Mouse (Mus musculus) gastrocnemius, adult 18-20 months (tissue): ENCODE data around the gene Gnmt. TPM values are rescaled to one million over a fixed set of nuclear protein-coding genes. Genes with fewer than 3 reads are reported as not detected.
"Not testable (repeated sequence)": the region's sequence is repeated elsewhere in the genome, so short reads cannot be mapped to it uniquely, and the experiment has no call there.

Experiments
- DNase-seq: peaks from one replicate; pipeline ENCODE4 v3.0.0; 2021; ENCODE audit warnings: low spot score
- long read RNA-seq, 2 experiments: library from polyadenylated mRNA; stranded (forward); transcript quantifications; one replicate each; pipeline ENCODE4 v2.0.0; 2021
- total RNA-seq, 2 experiments: library from RNA; stranded (reverse); gene quantifications; 2 replicates each; pipeline ENCODE4 v1.2.3; 2021

Gene Gnmt
- total RNA-seq, result 1 to 10 TPM; 2.2 to 3.4 TPM
- long read RNA-seq, experiment 1, result 0 reads
- long read RNA-seq, experiment 2, partial matches to known transcripts, result 0 of 2 reads
- long read RNA-seq, experiment 2, other reads (novel, unspliced or antisense), result 0 of 2 reads

DNA sequence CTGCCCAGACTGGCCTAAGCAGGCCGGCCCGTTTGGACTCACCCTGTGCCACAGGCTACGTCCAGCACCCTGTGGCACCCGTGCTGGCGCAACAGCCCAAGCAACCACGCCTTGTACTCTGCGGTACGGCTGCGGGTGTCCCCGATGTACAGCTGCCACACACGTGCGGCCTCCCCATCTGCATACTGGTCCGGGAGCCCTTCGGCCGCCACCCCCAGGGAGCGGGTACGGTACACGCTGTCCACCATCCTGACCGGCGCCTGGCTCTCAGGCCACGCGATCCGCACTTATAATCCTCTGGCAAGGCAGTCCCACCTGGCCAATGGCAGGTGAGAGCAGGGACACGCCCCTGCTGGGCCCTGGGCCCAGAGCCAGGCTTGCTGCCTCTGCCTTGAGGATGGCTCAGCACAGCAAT is at the start of gene Gnmt:
Gene Gnmt (minus strand): TSS at position 265 of the 415 bp plus-strand sequence.
- no peak for DNase-seq

DNA sequence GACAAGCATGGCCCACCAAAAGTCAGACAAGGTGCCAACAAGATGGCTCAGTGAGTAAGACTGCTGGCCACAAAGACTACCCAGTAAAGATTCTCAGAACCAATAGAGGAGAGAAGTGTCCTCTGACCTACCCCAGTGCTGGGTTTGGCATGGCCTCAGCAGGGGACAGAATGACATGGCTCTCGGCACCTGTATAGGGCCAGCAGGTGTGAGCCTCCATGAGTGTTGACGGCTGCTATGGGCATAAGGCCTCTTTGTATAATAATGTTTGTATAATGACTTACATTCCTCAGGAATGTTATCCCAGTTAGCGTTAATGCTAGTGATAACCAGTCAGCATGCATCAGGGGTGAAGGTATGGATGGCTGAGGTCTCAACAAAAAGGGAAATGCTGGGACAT is 47.1 kb upstream of the Gnmt start:
- no peak for DNase-seq

DNA sequence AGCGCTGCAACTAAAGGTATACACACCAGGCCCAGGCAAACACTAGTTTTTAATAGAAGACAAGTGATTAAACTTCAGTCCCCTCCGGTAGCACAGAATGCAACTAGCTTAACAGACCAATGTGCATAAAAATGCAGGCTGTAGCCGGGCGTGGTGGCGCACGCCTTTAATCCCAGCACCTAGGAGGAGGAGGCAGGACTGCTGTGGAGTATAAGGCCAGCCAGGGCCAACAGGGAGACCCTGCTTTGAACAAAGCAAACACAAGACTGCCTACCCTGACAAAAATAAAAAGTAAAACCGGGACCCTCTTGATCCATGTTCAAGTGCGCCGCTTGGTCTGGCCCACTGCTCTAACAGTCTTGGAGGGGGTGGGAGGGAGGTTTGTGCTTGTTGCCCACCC is 46.1 kb upstream of the Gnmt start:
- DNase-seq, result no peak

DNA sequence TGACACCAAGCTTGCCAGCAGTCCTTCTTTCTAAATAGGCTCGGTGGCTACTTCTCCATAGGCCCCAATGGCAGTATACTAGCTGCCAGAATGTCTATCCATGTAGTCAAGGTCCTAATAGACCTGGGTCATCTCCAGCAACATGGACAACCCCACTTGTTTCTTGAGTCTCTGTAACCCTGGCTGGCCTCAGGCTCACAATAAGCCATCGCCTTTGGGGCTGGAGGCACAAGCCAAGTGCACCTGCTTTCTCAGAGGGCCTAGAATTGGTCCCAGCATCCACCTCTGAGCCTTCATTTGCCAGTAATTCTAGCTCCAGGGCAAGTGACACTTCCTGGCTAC is 45.1 kb upstream of the Gnmt start:
- no peak for DNase-seq

DNA sequence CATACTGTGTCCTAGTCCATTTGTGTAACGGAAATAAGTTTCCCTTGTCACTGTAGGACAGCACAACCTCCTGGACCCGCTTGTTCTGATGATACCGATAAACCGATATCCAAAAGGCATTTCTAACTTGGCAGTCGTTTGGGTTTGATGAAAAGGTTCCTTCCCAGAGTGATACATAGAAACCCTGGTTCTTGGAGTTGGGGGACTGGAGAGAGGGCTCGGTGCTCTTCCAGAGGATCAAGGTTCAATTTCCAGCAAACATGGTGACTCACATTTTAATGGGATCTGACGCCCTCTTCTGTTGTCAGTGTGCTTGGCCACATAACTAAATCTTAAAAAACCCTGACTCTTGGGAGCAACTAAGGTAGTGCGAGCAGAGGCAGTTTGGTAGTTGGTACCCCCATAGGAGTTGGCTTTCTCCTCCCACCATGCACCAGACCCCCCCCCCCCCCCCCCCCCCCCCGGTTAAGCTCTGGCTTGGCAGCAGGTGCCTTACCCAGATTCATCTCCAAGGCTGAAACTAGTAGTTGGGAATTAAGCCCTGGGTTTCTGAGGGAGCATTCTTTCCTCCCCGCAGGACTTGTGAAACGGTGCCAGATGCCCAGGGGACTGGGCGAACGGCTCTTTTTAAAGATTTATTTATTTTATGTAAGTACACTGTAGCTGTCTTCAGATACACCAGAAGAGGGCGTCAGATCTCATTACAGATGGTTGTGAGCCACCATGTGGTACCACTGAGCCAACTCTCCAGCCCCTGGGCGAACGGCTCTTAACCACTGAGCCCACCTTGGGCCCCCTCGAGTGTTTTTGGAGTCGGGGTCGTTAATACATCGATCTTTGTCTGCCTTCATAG is 44.5 kb upstream of the Gnmt start:
- DNase-seq, result no peak

DNA sequence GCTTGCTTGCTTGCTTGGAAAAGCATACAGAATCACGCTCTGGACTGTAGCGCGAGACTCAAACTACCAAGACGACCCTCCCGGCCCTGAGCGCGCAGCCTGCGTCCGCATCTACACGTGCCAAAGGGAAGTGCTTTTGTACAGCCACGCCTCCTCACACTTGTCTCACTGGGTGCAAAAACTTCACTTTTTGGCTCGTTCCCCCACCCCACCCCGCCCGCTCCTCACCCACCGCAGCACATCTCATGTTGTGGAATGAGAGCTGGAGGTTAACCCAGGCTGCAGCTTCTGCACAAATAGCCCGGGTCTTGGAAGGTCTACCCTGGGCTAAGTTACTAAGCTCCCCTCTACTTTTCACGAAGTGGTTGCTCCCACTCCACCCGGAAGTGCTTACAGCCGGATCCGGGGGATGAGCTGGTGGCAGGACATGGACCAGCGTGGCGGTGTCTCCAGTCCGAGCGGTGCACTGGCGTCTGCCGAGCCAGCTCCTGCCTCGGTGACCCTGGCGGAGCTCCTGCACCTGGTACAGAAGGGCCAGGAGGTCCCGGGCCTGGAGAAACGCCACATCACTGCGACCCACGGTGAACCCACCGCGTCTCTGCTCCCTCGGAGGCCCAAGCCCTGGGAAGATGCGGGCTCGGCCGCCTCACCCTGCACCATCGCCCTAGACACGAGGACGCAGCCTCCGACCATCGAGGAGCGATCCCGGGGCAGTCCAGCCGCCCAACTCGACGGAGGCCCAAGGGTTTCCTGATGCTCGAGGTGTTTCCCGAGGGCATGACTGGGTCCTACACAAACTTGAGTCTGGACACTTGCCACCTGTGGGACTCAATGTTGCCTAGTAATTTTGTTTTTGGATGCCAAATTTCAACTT is 43.7 kb upstream of the Gnmt start, which contains the start of gene 2310039H08Rik:
Gene 2310039H08Rik (plus strand): TSS at position 232 of the 874 bp plus-strand sequence.
- peak; percentile 85 for DNase-seq

DNA sequence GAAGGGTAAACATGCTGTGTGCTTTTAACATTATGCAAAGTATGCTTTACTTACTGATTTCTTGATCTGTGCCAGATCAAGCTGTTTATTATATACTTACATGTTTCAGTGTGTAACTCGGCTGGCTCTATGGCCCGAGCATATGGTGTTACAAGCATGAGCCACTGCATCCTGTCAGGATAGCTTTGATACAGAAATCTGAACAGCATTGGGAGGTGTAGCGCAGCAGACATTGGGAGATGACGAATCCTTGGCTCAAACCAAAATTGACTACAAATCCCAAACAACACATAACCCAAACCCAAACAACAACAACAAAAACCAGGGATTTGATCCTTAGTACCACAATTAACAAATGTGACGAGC is 43.1 kb upstream of the Gnmt start:
- DNase-seq, result no peak

DNA sequence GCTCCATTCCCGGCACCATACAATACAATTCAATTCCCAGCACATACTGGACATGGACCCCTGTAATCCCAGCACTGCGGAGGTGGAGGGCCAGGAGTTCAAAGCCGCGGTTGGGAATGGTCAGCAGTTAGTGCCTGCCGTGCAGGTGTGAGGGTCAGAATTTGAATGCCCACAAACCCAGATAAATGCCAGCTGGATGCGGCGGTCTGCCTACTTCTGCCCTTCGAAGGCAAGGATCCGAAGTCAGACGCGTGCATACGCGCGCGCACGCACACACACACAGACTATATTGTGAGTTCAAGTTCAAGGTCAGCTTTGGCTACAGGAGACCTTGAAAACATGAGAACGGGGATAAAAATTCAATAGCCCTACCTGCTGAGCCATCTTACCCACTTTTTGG is 42.6 kb upstream of the Gnmt start:
- DNase-seq, result no peak

DNA sequence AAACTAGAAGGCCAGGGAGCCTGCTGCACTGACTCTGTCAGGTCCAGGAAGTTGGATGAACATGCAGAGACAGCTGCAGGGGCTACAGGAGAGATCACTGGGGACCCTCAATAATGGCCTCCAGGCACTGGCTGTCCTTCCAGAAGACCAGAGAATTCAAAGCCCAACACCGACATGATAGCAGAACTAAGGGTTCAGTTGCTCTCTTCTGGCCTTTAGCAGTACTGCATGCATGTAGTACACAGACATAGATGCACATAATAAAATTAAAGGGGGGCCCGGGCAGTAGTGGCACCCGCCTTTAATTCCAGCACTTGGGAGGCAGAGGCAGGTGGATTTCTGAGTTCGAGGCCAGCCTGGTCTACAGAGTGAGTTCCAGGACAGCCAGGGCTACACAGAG is 42.1 kb upstream of the Gnmt start:
- DNase-seq, result no peak

DNA sequence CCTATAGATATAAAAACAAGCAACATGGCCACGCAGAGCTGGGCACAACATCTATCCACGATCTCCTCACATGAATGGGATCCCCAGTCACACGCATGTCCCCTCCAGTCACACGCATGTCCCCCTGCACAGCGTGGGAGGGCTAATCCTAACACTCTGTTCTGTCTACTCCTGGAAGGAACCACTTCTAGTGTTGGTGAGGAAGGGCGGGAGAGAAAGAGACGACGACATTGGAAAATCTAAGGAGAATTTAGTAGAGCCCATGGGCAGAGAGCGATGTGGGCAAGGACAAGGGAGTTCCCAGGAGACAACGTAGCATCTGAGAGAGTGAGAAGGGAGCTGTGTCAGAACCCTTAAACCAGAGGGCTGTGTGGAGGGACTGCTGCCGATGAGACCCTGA is 41.6 kb upstream of the Gnmt start:
- DNase-seq, result no peak

DNA sequence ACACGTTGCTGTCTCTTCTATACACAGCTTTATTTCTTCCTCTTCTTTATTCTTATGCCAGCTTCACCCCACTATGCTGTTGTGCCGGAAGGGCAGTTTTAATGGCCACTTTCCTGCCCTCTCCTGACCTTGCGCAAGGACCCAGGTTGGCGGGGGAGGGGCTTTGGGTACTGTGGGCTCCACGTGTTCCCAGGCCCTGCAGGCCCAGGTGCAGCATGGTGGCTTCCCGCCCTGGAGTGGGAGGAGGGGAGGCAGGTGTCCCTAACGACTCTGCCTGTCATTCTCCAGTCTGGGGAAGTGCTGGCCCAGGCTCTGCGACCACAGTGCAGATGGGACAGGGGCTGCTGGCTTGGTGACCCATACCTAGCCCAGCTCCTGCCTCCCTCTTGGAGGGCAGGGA is 38.9 kb upstream of the Gnmt start:
- no peak for DNase-seq

DNA sequence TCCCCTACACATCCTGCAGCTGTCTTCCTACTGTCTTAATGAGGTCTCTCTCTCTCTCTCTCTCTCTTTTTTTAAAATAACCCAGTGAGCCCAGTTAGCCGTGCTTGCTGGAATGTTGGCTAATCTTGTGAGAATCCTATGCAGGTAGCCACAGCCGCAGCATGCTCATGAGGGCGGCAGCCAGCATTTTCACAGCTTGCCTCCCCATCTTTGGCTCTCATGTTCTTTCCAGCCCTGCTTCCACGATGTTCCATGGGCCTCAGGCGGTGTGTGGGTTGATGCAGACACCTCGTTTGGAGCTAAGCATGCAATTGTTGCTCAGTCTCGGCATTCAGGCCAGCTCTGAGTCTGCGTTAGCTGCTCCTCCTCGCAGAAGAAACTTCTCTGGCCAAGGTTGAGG is 35.9 kb upstream of the Gnmt start:
- not testable (repeated sequence) for DNase-seq

DNA sequence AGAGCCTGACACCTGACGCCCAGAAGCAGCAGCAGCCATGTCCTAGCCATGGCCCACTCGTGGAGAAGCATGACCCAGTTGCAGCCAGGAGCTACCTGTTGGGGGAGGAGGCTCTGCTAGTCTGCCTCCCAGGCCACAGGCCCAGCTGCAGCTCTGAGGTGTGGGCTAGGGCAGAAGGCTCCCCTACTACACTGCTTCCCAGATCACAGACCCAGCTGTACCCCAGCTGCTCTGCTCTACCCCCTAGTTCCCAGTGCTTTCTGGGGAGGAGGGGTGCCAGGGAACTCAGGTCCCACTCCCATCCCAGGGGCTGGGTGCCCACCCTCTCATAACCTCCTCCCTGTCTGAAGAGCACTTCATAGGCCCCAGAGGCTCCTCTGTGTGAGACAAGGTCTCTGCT is 34.6 kb upstream of the Gnmt start, which contains the start of gene Ptcra:
Gene Ptcra (minus strand): TSS at position 169 of the 400 bp plus-strand sequence.
- no peak for DNase-seq

DNA sequence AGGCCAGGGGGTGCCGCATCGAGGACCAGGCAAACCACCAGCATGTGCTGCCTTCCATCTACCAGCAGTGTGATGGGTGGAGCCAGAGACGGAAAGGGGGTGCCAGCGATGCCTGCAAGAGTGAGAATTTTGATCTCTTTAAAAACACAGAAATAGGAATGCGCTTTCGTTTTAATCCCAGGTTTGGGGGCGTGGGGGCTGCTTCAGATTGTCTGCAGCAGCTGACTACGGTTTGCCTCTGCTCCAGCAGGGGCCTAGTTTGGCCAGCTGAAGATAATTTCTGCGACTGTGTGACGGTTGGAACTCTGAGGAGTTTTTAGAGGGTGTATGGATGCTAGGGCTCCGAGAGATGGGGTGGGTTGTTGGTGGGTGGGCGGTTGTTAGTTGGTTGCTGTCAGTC is 29.8 kb upstream of the Gnmt start:
- DNase-seq, result no peak

DNA sequence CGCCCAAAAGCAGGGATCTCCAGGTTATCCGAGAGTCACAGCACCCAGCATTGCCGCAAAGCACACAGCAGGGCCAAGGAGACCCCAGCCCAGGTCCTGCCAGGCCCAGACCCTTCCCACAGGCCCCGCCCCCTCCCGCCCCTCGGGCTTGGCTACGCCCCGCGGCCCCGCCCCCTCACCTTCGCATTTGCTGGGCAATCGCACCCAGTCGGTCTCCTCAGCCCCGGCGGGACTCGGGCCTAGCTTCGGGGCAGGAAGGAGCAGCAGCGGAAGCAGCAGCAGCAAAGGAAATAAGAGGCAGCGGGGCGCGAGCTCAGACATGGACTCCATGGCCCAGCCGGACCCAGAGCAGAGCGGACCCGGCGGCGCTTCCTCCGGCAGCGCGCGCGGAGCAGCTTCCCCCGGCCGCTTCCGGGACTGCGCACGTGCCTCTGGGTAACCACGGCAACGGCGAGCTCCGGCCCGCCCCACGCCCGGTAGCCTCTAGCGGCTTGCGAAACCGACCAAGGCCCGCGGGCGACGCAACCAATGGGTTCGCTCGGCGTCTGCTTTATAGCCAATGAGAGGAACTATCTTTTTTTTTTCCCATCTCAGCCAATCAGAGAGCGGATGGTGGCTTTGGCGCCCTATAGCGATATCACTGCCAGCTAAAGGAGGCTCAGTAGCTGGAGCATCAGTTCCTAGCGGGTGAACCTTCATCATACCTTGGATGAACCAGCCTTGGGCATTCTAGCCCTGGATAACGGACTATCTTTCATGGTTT is 23.0 kb upstream of the Gnmt start, which contains the start of gene Cnpy3:
Gene Cnpy3 (minus strand): TSS at position 421 of the 763 bp plus-strand sequence.
- peak; percentile 97 for DNase-seq

DNA sequence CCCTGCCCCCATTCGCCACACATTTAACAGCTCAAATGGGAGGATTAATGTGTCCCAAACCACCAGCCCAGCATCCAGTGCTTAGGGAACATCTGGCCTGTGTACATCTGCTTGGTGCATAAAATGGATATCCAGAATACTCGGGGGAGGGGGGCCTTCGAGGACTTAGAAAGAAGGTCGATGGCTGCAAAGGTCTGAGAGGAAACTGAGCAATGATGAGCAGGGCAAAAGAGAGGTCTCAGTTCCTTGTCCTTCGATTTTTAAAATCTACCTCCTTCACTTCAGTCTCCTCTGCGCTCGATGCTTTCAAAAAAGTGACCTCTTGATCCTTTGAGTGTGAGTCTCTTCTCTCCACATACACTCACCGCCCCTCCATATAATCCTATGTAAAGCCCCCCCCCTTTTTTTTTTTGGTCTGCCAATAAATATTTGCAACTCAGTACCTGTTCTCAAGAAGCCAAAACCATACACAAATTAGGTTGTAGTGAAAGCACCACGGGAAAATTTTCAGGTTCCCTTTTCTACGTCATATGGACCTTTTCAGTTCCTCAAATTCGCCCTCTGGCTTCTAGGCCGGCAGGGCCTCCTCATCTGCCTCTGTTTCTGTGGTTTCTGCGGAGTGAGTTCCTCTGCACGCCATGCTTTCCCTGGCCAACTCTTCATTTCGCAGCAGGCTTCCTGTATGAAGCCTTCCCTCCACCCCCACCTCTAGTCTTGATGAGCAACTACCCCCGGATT is 22.3 kb upstream of the Gnmt start:
- DNase-seq, result peak; percentile 32

DNA sequence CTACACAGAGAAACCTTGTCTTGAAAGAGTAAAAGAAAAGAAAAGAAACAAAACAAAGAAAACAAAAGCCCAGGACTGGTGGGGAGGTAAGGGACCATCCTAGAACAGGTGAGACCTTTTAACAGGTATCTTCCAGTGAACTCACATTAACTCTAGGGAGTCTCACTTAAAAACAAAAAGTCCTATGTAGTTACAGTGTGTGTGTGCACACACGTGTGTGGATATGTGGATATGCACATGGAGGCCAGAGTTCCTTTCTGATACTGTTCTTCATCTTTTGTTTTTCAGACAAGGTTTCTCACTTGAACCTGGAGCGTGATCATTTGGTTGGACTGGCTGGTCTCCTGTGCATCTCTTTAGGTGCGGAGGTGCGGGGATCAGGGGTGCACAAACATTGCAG is 21.6 kb upstream of the Gnmt start:
- no peak for DNase-seq

DNA sequence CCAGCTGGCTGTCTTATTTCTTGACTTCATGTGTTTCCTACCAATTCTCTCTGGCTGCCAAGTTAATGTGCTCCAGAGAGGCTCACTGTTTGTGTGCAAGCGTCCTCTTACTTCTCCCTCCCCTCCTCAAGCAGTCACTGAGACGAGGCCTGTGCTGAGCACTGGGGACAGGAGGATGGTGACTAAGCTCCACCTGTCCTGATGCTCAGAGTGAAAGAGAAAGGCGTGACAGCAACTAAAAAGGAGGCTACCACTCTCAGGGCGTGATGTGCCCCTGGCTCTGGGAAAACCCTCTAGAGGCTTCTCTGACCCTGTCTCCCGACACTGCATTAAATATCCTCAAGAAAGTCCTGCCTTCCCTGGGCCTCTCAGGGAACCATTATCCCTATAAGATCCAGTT is 20.3 kb upstream of the Gnmt start:
- no peak for DNase-seq

DNA sequence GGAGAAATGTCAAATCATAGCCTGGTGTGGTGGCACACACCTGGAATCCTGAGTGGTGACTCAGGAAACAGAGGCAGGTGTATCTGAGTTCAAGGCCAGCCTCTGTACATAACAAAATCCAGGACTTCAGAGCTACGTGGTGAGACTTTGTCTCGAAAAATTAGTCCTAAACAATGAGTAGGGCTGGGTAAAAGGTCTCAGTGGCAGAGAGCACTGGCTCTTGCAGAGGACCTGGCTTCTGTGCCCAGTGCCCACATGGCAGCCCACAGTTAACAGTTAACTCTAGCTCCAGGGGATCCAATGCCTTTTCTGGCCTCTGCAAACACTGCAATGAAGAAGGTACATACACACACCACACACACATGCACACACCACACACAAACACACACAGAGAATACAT is 18.8 kb upstream of the Gnmt start:
- DNase-seq, result no peak

DNA sequence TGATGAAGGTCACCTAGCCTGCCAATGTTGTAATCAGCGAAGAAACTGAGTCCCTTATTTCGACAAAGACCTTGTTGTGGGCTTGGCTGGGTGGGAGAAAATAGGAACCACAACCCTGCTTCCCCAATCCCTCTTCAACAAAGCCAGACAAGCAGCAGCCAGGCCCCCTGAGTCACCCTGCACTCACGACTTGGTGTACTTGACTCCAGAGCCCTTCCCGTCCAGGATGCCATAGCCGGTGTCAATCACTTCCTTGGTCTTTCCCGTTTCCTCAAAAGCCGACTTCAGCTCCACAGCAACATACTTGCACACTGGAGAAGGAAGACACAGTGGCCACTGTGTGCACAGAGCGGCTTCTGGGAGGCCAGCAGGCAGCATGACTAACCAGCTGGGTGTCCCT is 18.3 kb upstream of the Gnmt start:
- DNase-seq, result no peak

DNA sequence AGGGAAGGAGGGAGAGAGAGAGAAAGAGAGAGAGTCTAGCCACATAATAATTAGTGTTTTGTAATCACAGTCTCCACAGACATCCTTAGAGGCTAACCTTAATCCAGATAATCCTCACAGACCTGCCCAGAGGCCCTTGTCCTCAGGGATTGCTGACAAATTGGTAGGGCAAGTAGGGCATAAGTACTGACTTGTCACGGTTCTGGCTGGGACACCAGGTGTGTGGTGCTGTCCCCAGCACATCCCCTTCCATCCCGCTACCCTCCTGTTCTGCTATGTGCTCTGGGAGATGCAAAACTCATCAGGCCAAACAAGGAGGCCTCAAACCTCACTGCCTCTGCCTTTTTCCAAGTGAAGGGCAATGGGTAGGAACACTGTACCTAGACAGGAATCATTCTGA is 16.5 kb upstream of the Gnmt start:
- DNase-seq, result no peak
